Mouse (Mus musculus) neural tube, embryonic 11.5 days (tissue): ENCODE results near the gene Uckl1. TPM values are rescaled to one million over a fixed set of nuclear protein-coding genes. Genes with fewer than 3 reads are reported as not detected.

Experiments
- ATAC-seq: fragments of 200-750 bp; cut with Nextera tagmentation; 2 replicates; pipeline ENCODE4 v1.8.0; 2017; ENCODE audit warnings: moderate number of reproducible peaks, mild to moderate bottlenecking, moderate TSS enrichment, moderate library complexity; ENCODE audit not compliant: insufficient read depth, low FRiP score, low TSS enrichment
- DNase-seq: peaks from one replicate; pipeline ENCODE4 v3.0.0-alpha.2; 2015; ENCODE audit warnings: low spot score
- H3K27ac ChIP-seq: fragments of 300-500 bp; sonication (generic); 2 replicates; pipeline ENCODE4 v1.5.1; 2014; ENCODE audit warnings: low read depth, mild to moderate bottlenecking, low read length
- H3K27me3 ChIP-seq: fragments of 300-500 bp; sonication (generic); 2 replicates; pipeline ENCODE4 v1.6.1; 2014; ENCODE audit warnings: mild to moderate bottlenecking, low read length, mixed read lengths; ENCODE audit not compliant: control insufficient read depth, insufficient read depth
- H3K36me3 ChIP-seq: fragments of 300-500 bp; sonication (generic); 2 replicates; pipeline ENCODE4 v1.6.1; 2014; ENCODE audit warnings: mild to moderate bottlenecking, low read length, moderate library complexity, mixed read lengths; ENCODE audit not compliant: control insufficient read depth, insufficient read depth
- H3K4me1 ChIP-seq: fragments of 300-500 bp; sonication (generic); 2 replicates; pipeline ENCODE4 v1.6.1; 2014; ENCODE audit warnings: low read length, mixed read lengths; ENCODE audit not compliant: control insufficient read depth, insufficient read depth
- H3K4me2 ChIP-seq: fragments of 300-500 bp; sonication (generic); 2 replicates; pipeline ENCODE4 v1.6.1; 2014; ENCODE audit warnings: low read depth, mild to moderate bottlenecking, moderate library complexity
- H3K4me3 ChIP-seq: fragments of 300-500 bp; sonication (generic); 2 replicates; pipeline ENCODE4 v1.5.1; 2014; ENCODE audit warnings: low read depth, low read length
- H3K9ac ChIP-seq: fragments of 300-500 bp; sonication (generic); 2 replicates; pipeline ENCODE4 v1.6.1; 2014; ENCODE audit warnings: mild to moderate bottlenecking, low read length
- H3K9me3 ChIP-seq: fragments of 300-500 bp; sonication (generic); 2 replicates; pipeline ENCODE4 v1.6.1; 2016; ENCODE audit warnings: low read length; ENCODE audit not compliant: control insufficient read depth
- WGBS: fragments of 180-500 bp; shearing (Covaris S2); extraction: QIAGEN DNeasy Blood & Tissue Kit; methylation state at CpG from one replicate; pipeline ENCODE4 v1.1.7; 2014; 5-methylcytosine and 5-hydroxymethylcytosine counted together
- polyA plus RNA-seq: library from polyadenylated mRNA; unstranded; fragments of >200 nt; fragmentation: Nextera tagmentation; extraction: Ambion mirVana; gene quantifications from 2 replicates; pipeline ENCODE4 v1.2.1, GENCODE M21; 2014

The Uckl1 gene
- polyA plus RNA-seq, 1 experiment from 2014 or later, result 52.2 TPM

DNA sequence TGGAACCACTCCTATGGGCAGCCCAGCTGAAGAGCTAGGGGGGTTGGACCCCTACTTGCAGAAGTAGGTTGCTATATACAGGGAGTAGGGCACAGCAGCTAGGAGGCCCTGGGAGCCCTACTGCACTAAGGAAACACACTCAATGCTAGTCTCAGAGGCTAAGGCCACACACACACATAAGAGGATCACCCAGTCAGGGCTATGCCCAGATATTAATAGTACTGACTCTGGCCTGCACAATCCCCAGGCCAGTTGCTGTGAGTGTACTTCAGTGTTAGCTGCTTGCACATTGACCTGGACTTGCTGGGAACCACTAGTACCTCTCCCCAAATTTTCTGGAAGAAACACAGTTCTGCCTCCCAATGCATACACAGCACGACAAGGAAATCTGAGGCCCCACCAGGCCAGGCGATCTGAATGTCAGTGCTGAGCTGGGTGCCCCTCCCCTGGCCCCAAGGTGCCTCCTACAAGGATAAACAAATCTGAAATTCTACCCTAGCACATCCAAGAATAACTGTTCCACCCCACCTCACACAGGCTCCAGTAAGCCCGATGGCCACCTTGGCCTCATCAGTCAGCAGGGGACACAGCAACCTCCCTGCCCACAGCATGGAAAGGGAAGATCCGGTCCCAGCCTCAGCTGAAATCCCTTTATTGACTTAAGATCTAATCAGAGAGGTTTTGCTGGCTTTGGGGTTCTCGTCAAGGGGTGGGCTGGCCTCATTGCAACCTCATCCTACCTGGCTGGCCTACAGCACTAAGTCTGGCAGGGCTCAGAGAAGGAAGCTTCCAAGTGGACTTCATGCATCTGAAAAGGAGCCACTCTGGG is 5.7 kb downstream of the Uckl1 start:
- WGBS, result 85% methylated on average over 5 of the region's 5 CpGs
- Histone ChIP-seq H3K4me1 (0 out of 2 replicates have a peak, but pooled peaks cover 12% of the 10 kb centered on the region), H3K36me3 (no peaks in the 10 kb centered on the region; the same call in 1 of the 2 replicates), H3K9ac (no peak overlapping the region), H3K27ac (no peak overlapping the region), H3K4me3 (no peak overlapping the region), H3K27me3 (no peaks in the 10 kb centered on the region), H3K4me2 (no peak overlapping the region), H3K9me3 (no peaks in the 10 kb centered on the region)
- ATAC-seq (no peak), DNase-seq (no peak)

DNA sequence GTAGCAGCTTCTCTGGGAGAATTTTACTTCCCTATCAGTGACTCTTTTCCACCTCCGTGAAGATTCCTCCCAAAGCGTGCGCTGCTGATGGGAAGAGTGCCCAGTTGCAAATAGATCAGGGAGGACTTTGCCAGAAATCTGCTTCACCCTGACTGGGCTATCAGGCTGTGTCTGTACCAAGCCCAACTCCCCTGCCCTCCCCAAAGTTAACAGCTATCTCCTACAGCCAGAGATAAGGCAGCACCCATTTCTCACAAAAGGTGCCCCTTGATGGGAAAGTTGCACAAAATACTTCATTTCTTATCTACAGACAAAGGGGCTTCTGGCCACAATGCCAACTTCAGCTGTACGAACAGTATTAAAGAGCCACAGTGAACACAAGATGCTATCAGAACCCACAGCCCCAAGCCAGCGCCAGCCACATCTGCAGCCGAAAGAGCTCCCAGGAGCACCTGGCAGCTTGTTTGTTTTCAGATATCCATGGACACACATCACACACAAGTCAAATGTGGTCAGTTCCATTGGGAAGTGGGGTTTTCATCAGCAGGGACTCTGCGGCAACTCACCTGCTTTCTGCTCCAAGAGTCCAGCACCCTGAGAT is 6.6 kb downstream of the Uckl1 start:
- whole genome bisulfite sequencing, result 84% methylated on average over 7 of the region's 7 CpGs
- Histone ChIP-seq H3K9ac (no peak overlapping the region), H3K36me3 (no peaks in the 10 kb centered on the region; the same call in 1 of the 2 replicates), H3K4me3 (no peak overlapping the region), H3K9me3 (no peaks in the 10 kb centered on the region), H3K27me3 (no peaks in the 10 kb centered on the region), H3K4me2 (no peak overlapping the region), H3K27ac (no peak overlapping the region), H3K4me1 (0 out of 2 replicates have a peak, but pooled peaks cover 12% of the 10 kb centered on the region)
- DNase-seq, result no peak
- no peak for ATAC-seq

GRCm38 (mm10) chr2:181577126-181577525 is 7.6 kb downstream of the Uckl1 start:
- Histone ChIP-seq H3K27me3 (no peaks in the 10 kb centered on the region), H3K4me3 (no peak overlapping the region), H3K4me2 (no peak overlapping the region), H3K9ac (no peak overlapping the region), H3K27ac (no peak overlapping the region), H3K9me3 (no peaks in the 10 kb centered on the region), H3K4me1 (0 out of 2 replicates have a peak, but pooled peaks cover 9% of the 10 kb centered on the region), H3K36me3 (no peaks in the 10 kb centered on the region; the same call in 1 of the 2 replicates)
- DNase-seq, result no peak
- ATAC-seq, result no peak
- WGBS, result 60% methylated on average over 2 of the region's 2 CpGs

GRCm38 (mm10) chr2:181576613-181577012 is 8.1 kb downstream of the Uckl1 start:
- Histone ChIP-seq H3K27ac (no peak overlapping the region), H3K27me3 (no peaks in the 10 kb centered on the region), H3K4me1 (0 out of 2 replicates have a peak, but pooled peaks cover 8% of the 10 kb centered on the region), H3K9me3 (no peaks in the 10 kb centered on the region), H3K4me3 (no peak overlapping the region), H3K4me2 (no peak overlapping the region), H3K9ac (no peak overlapping the region), H3K36me3 (no peaks in the 10 kb centered on the region; the same call in 1 of the 2 replicates)
- DNase-seq (no peak), ATAC-seq (no peak)
- WGBS, result 91% methylated on average over 2 of the region's 2 CpGs

- Histone ChIP-seq H3K4me3 (no peak overlapping the region), H3K27ac (no peak overlapping the region), H3K27me3 (no peaks in the 10 kb centered on the region), H3K9ac (no peak overlapping the region), H3K4me2 (no peak overlapping the region), H3K9me3 (no peaks in the 10 kb centered on the region), H3K4me1 (no peaks in the 10 kb centered on the region), H3K36me3 (no peaks in the 10 kb centered on the region)
- ATAC-seq, result no peak
- no peak for DNase-seq
- WGBS, result 94% methylated on average over 7 of the region's 7 CpGs
These were observed 9.7 kb downstream of the Uckl1 start for GRCm38 (mm10) chr2:181574921-181575545.

GRCm38 (mm10) chr2:181573961-181574360 is 10.7 kb downstream of the Uckl1 start:
- H3K27me3 ChIP-seq, result no peaks in the 10 kb centered on the region
- no peak for ATAC-seq
- WGBS, result 97% methylated on average over 9 of the region's 9 CpGs
- H3K4me3 ChIP-seq, result no peak overlapping the region
- no peak overlapping the region for H3K9ac ChIP-seq
- no peak overlapping the region for H3K27ac ChIP-seq
- H3K9me3 ChIP-seq, result no peaks in the 10 kb centered on the region
- no peaks in the 10 kb centered on the region for H3K36me3 ChIP-seq
- no peaks in the 10 kb centered on the region for H3K4me1 ChIP-seq
- H3K4me2 ChIP-seq, result no peak overlapping the region
- no peak for DNase-seq

GRCm38 (mm10) chr2:181572921-181573920 is 11.5 kb downstream of the Uckl1 start:
- Histone ChIP-seq H3K9ac (no peak overlapping the region), H3K9me3 (no peaks in the 10 kb centered on the region), H3K4me1 (no peaks in the 10 kb centered on the region), H3K36me3 (no peaks in the 10 kb centered on the region), H3K27ac (no peak overlapping the region), H3K4me3 (no peak overlapping the region), H3K27me3 (no peaks in the 10 kb centered on the region), H3K4me2 (no peak overlapping the region)
- no peak for DNase-seq
- ATAC-seq, result no peak
- 91% methylated on average over 15 of the region's 15 CpGs for WGBS
